Mouse (Mus musculus) kidney, postnatal 0 days (tissue): ENCODE data around the gene Myl6b. TPM values are rescaled to one million over a fixed set of nuclear protein-coding genes. Genes with fewer than 3 reads are reported as not detected.

Source experiments
- ATAC-seq: fragments of 200-750 bp; cut with Nextera tagmentation; replicated peaks from 2 replicates; pipeline ENCODE4 v1.8.0; 2017; ENCODE audit warnings: low read depth, moderate number of reproducible peaks, moderate TSS enrichment, moderate library complexity; ENCODE audit not compliant: low FRiP score
- DNase-seq: peaks from one replicate; pipeline ENCODE4 v3.0.0-alpha.2; 2016; ENCODE audit warnings: low spot score
- H3K27ac ChIP-seq: fragments of 300-500 bp; sonication (generic); 2 replicates; pipeline ENCODE4 v1.5.1; 2014; ENCODE audit warnings: mild to moderate bottlenecking
- H3K27me3 ChIP-seq: fragments of 300-500 bp; sonication (generic); 2 replicates; pipeline ENCODE4 v1.6.1; 2014; ENCODE audit warnings: low read length, mixed read lengths; ENCODE audit not compliant: insufficient read depth
- H3K36me3 ChIP-seq: fragments of 300-500 bp; sonication (generic); 2 replicates; pipeline ENCODE4 v1.6.1; 2014; ENCODE audit warnings: low read length, mixed read lengths; ENCODE audit not compliant: insufficient read depth
- H3K4me1 ChIP-seq: fragments of 300-500 bp; sonication (generic); replicated peaks from 2 replicates; pipeline ENCODE4 v1.6.1; 2014; ENCODE audit warnings: antibody characterized with exemption, low read length, mixed read lengths; ENCODE audit not compliant: insufficient read depth
- H3K4me2 ChIP-seq: fragments of 300-500 bp; sonication (generic); 2 replicates; pipeline ENCODE4 v1.6.1; 2014; ENCODE audit warnings: mild to moderate bottlenecking, low read length, moderate library complexity, mixed read lengths
- H3K4me3 ChIP-seq: fragments of 300-500 bp; sonication (generic); replicated peaks from 2 replicates; pipeline ENCODE4 v1.5.1; 2014; ENCODE audit warnings: low read depth, low read length
- H3K9ac ChIP-seq: fragments of 300-500 bp; sonication (generic); 2 replicates; pipeline ENCODE4 v1.6.1; 2014; ENCODE audit warnings: low read depth, low read length
- H3K9me3 ChIP-seq: fragments of 300-500 bp; sonication (generic); replicated peaks from 2 replicates; pipeline ENCODE4 v1.6.1; 2016; ENCODE audit warnings: low read length, inconsistent platforms, mixed read lengths
- CTCF ChIP-seq: IDR thresholded peaks from 2 replicates; pipeline ENCODE4 v1.5.1; 2016; ENCODE audit warnings: antibody characterized with exemption, low read depth, mild to moderate bottlenecking, moderate library complexity
- WGBS: fragments of 180-500 bp; shearing (Covaris S2); extraction: QIAGEN DNeasy Blood & Tissue Kit; methylation state at CpG from one replicate; pipeline ENCODE4 v1.1.7; 2014; 5-methylcytosine and 5-hydroxymethylcytosine counted together
- polyA plus RNA-seq: library from polyadenylated mRNA; unstranded; fragments of >200 nt; fragmentation: Nextera tagmentation; extraction: Ambion mirVana; gene quantifications from 2 replicates; pipeline ENCODE4 v1.2.1, GENCODE M21; 2015

The Myl6b gene
- polyA plus RNA-seq, 1 experiment from 2014 or later, result 3.2 TPM

DNA sequence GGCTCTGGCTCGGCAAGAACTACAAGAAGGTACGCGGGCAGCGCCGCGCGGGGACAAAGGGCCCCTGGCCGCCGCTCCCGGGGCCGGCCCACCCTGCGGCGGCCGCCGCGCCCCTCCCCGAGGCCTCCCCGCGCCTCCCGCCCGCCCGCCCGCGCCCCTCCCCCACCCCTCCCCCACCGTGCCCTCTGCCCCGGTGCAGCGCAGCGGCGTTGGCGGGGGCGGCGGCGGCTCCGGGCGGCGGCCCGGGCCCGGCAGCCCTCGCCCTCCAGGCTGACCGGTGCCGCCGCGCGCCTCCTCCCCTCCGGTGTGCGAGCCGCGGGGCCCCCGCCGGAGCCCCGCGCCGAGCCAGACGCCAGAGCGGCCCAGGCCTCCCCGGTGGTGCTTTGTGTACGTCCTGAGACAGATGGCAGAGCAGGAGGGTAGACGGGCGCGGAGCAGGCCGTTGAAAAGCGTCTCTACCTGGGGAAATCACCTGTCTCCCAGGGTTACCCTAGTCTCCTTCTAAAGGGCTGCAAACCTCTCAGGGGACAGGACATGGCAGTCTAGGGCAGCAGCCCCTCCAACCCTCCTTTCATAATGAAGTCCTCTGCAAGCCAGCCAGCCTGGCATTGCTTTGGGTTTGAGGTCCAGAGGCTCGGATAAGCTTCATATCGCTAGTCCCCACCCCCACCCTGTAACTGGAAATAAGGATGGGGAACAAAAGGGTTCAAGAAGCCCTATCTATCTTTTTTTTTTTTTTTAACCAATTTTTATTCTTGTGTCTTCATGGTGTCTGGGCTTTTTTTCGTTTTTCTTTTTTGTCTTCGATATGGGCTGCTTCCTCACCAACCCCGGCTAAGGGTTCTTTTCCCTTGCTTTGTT, 38.8 kb downstream of the Myl6b start:
- DNase-seq (peak; percentile 54), ATAC-seq (peak; percentile 1; the same call in 1 of the 2 replicates)
- H3K36me3 ChIP-seq, result peaks cover 21% of the 10 kb centered on the region
- no peaks in the 10 kb centered on the region for H3K27me3 ChIP-seq
- peak overlapping the region; percentile 96 for H3K9ac ChIP-seq
- TF ChIP-seq CTCF, result no peak
- peaks cover 11% of the 10 kb centered on the region for H3K4me1 ChIP-seq
- H3K4me3 ChIP-seq, result peak overlapping the region; percentile 93
- WGBS, result under 1% methylated on average over 50 of the region's 67 CpGs
- H3K9me3 ChIP-seq, result no peaks in the 10 kb centered on the region
- peak overlapping the region; percentile 72 for H3K4me2 ChIP-seq
- H3K27ac ChIP-seq, result peak overlapping the region; percentile 94

DNA sequence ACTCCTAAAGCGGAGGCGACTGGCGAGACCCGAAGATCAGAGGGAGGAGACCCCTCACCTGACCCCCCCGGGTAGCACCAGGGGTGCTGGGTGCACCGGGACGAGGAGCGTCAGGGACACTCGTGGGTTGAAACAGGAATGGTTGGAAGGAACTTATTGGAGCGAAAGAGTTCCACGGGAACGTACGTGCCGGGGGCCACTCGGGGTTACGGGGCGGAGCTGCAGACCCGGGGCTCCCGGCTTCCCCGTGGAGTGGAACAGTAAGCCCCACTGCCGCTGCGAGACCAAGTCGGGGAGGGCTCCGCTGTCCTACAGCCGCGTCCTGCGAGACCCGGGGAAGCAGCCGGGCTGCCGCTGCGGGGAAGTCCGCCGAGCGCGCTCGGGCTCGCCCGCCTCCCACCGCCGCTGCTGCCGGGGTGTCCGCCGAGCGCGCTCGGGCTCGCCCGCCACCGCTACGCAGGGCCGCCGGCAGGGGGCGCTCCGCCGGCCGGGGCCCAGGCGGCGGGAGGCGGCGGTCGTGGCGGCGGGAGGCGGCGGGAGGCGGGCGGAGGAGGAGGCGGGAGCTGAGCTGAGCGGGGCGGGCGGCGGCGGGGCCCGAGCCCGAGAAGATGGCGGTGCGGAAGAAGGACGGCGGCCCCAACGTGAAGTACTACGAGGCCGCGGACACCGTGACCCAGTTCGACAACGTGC, 39.6 kb downstream of the Myl6b start, which contains the start of gene Smarcc2:
Smarcc2 (plus strand) TSS at position 530 of the 690 bp plus-strand sequence.
- peak; percentile 89 for DNase-seq
- peak within 1 kb of the TSS; percentile 93 for H3K4me3 ChIP-seq
- H3K27ac ChIP-seq, result peak within 1 kb of the TSS; percentile 94
- peak within 1 kb of the TSS; percentile 72 for H3K4me2 ChIP-seq
- WGBS, result under 1% methylated on average over 46 of the region's 86 CpGs
- no peaks in the 10 kb centered on the region for H3K27me3 ChIP-seq
- no peaks in the 10 kb centered on the region for H3K9me3 ChIP-seq
- ATAC-seq, result peak; percentile 80
- H3K36me3 ChIP-seq, result peaks cover 14% of the 10 kb centered on the region
- peak; percentile 49 for TF ChIP-seq CTCF
- H3K9ac ChIP-seq, result peak within 1 kb of the TSS; percentile 96
- peaks cover 11% of the 10 kb centered on the region for H3K4me1 ChIP-seq

DNA sequence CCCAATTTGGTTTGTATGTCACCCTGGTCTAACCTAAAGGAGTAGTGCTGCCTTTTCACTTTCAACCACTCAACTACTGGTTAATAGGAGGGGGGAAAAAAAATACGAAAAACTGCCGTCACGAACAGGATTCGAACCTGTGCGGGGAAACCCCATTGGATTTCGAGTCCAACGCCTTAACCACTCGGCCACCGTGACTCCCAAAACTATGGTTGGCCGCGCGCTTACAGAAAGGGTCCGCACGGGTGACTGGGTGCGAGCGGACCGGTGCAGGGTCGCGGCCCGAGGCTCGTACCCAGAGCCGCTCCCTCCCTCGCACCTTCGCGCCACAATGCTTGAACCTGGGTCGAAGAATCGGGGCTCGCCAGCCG, 40.2 kb downstream of the Myl6b start:
- peak overlapping the region; percentile 94 for H3K27ac ChIP-seq

DNA sequence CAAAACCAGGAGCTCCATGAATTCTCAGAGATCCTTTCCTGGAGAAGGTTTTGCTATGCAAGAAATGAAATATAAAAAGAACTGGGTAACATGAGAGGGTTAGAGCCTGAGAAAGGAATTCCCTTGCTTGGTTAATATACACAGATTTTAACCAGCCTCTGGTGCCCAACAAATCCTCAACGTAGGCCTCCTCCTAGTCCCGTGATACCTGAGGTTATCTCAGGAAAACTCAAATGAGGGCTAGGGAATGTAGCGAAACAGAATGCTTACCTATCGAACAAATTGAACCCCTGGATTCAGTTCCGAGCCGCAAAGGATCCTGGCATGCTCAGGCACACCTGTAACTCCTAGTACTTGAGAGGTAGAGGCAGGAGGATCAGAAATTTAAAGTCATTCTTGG, 40.8 kb downstream of the Myl6b start:
- Histone ChIP-seq H3K27me3 (no peaks in the 10 kb centered on the region), H3K36me3 (0 out of 2 replicates have a peak, but pooled peaks cover 7% of the 10 kb centered on the region), H3K4me1 (peaks cover 11% of the 10 kb centered on the region), H3K4me2 (peak overlapping the region; percentile 72; the same call in 1 of the 2 replicates), H3K9me3 (no peaks in the 10 kb centered on the region), H3K4me3 (no peak overlapping the region), H3K9ac (no peak overlapping the region), H3K27ac (no peak overlapping the region)
- no peak for TF ChIP-seq CTCF
- WGBS, result 77% methylated on average over 6 of the region's 6 CpGs
- ATAC-seq, result no peak
- DNase-seq, result no peak

More for the DNA sequence above, 40.2 kb downstream of the Myl6b start:
- DNase-seq, result peak; percentile 77
- Histone ChIP-seq H3K9me3 (no peaks in the 10 kb centered on the region), H3K27me3 (no peaks in the 10 kb centered on the region), H3K36me3 (peaks cover 10% of the 10 kb centered on the region), H3K4me3 (peak overlapping the region; percentile 93), H3K9ac (peak overlapping the region; percentile 96), H3K4me2 (peak overlapping the region; percentile 72), H3K4me1 (peaks cover 11% of the 10 kb centered on the region)
- no peak for TF ChIP-seq CTCF
- ATAC-seq, result peak; percentile 74
- WGBS, result under 1% methylated on average over 29 of the region's 29 CpGs

DNA sequence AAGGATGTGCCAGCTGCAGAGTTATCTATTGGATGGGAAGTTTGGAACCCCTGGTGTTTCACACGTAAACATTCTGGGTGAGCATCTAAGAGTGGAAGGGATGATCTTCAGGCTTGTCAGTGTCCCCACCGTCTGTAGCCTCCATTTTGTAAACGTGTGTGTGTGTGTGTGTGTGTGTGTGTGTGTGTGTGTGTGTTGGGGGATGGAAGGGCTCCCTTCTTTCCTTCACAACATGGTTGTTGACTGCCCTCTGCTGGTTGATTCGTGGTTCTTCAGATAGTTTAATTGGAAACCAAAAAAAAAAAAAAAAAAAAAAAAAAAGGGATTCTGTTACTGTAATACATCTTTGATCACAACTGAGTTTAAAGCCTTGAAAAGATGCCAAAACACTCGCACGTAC, 43.2 kb downstream of the Myl6b start:
- DNase-seq (peak; percentile 92), ATAC-seq (no peak; the same call in 1 of the 2 replicates)
- Histone ChIP-seq H3K27ac (no peak overlapping the region), H3K4me1 (peaks cover 2% of the 10 kb centered on the region; the same call in 1 of the 2 replicates), H3K27me3 (no peaks in the 10 kb centered on the region), H3K9me3 (no peaks in the 10 kb centered on the region), H3K9ac (no peak overlapping the region), H3K4me3 (no peak overlapping the region), H3K36me3 (no peaks in the 10 kb centered on the region), H3K4me2 (no peak overlapping the region)
- 2% methylated on average over 6 of the region's 6 CpGs for WGBS
- TF ChIP-seq CTCF, result peak; percentile 85

DNA sequence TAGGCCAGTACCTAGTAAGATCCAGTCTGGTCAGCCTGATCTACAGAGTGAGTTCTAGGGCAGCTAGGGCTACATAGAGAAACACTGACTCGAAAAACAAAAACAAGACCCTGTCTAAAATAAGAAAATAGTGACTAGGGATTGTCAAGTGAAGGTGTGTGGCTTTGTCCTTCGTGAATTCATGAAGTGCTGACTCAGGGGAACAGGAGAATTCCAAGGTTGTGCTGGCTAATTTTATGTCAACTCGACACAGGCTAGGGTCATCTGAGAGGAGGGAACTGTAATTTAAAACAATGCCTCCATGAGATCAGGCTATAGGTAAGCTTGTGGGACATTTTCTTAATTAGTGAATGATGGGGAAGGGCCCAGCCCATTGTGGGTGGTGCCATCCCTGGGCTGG, 44.0 kb downstream of the Myl6b start:
- Histone ChIP-seq H3K9ac (no peak overlapping the region), H3K4me3 (no peak overlapping the region), H3K4me1 (no peaks in the 10 kb centered on the region), H3K36me3 (no peaks in the 10 kb centered on the region), H3K27me3 (no peaks in the 10 kb centered on the region), H3K4me2 (no peak overlapping the region), H3K27ac (no peak overlapping the region), H3K9me3 (no peaks in the 10 kb centered on the region)
- DNase-seq (no peak), ATAC-seq (no peak)
- 62% methylated on average over 3 of the region's 3 CpGs for whole genome bisulfite sequencing
- no peak for TF ChIP-seq CTCF
